Mouse (Mus musculus): ENCODE results near the gene Zbtb24.
A peak's percentile ranks its signal among the peaks of the same experiment; 100 is the strongest.
"Not testable (repeated sequence)": the region's sequence is repeated elsewhere in the genome, so short reads cannot be mapped to it uniquely, and the experiment has no call there.

Zbtb24 gene

DNA sequence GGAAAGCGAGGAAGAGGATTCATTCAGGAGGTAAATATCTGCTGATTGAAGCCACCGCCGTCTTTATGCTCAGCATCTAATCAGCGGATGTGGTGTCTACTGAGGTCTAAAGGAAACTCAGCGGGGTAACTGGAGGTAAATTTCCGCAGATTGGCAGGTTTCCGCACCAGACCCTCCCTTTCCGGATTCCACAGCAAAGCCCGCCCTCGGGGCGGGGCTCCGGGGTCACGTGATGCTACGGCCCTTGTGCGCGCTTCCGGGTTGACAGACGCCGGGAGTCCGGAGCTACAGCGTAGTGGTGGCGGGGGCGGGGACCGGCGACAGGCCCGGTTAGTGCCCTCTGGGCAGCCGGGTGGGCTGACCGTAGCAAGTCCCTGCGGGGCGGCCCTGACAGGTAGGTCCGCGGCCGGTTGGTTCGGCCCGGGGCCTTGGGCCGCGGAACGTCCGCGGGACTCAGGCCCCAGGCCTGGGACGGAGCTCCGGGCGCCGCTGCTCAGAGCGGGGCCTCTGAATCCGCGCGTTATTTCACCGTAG, at the start of gene Zbtb24:
TSS of gene Zbtb24 (plus strand) at position 247 of the 534 bp plus-strand sequence.
- peak; percentile 86 for DNase-seq (ENCODE audit: low spot score)

DNA sequence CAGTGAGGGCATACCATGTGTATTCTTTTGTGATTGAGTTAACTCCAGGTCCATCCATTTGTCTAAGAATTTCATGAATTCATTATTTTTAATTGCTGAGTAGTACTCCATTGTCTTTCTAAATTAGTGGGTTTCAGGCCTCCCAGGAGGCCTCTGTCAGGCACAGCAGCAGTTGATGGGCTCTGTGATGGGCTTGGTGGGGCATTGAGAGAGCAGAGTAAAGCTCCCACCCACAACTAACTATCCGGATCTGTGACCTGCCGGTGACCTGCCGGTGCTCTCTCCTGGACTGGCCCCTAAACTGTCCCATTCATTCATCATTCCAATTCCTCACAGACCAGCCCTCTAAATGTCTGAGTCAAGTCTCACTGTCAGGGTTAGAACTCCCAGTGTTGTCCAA, 49.1 kb upstream of the Zbtb24 start:
- DNase-seq (ENCODE audit: low spot score): no peak

DNA sequence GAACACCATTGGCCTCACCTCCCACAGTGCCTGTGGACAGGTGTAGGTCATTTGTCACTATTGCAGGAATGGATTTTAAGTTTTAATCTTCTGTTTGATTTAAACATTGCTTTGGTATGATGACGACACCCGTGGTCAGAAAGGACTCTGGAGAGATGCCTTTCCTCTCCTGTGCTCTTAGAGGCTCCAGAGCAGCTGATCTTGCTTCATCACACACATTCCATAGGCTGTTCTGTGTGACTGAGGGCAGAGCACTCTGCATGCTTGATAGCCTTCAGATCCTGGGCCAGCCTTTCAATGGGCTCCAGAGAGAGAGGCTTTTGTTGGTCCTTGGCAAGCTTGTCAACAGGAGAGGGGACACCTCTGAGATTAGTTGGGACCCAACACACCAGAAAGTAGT, 46.8 kb upstream of the Zbtb24 start:
- DNase-seq (ENCODE audit: low spot score): no peak

DNA sequence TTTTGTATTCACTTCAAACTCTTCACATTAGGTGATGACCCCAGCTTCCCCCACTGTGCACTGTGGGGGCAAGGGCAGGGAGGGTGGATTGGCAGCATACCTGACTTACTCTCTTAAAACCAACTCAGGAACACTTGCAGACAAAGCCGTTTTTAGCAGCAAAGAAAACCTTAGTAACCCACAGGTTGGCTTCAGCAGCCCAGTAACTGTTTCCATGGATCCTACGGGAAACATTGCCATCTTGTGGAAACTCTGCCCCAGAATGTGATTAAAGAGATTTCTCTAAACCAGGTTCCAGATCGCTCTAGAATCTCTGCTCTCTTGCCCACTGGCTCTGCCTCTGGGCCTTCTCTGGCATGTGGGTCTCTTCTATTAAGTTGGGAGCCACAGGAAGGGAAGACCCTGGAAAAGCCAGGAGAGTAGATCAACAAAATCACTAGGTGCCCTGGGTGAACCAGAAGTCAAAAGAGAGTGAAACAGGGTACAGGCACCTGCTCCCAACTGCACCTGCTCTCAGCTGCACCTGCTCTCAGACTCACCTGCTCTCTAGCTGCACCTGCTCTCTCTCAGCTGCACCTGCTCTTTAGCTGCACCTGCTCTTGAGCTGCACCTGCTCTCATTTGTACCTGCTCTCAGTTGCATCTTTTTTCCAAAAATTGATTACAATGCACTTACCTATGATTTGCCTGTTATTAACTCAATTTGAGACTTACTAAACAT, 46.1 kb upstream of the Zbtb24 start:
- DNase-seq (ENCODE audit: low spot score): no peak

DNA sequence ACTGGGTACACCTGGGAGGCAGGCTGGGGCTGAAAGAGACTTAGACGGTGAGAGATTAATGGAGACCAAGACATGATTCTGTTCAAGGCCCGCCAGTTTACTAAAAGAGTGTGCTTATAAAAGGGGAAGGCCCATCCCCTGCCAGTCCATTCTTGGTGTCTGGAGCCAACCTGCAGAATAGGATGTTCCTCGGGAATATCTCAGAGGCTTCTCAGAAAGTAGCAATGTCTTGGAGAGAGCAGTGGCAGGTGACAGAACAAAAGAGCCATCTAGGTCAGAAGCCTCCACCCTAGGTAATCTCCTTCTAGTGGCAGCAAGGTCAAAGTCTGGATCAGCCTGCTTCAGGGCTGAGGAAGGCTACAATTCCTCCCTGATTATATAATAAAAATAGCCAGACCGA, 40.0 kb upstream of the Zbtb24 start:
- DNase-seq (ENCODE audit: low spot score): not testable (repeated sequence)

DNA sequence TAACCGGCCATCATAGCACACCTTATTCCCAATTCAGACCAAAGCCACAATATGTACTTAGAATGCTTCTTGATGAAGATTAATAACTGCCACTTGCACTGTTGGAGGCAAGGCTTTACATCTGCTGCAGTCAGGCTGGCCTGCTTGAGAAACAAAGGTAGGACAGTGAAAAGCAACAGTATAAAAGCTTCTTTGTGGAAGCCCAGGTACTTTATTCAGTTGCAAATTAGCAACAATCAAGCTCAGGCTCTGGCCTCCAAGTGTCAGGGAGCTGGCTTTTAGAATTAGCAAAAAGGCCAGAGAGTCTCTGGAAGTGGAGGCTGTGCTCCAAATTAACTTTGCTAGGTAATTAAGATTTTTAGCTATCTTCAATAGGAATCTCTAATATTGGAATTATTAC, 39.4 kb upstream of the Zbtb24 start:
- DNase-seq (ENCODE audit: low spot score): not testable (repeated sequence)

DNA sequence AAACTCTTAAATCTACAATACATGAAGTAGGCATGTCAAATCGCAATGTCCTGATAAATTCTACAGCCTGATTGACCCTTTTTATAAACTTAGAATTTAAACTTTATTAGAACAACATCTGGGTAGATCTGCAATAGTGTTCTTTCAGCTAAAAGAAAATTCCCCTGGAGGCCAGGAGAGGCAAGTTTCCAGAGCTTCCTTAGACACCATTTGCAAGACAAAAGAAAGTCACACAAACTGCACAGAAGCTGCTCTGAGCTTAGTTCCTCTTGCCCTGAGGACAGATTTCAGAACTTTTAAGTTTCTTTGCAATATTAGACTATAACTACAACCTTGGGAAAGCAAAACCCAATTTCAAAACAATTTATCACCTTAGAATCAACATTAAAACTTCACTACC, 36.7 kb upstream of the Zbtb24 start:
- DNase-seq (ENCODE audit: low spot score): not testable (repeated sequence)

DNA sequence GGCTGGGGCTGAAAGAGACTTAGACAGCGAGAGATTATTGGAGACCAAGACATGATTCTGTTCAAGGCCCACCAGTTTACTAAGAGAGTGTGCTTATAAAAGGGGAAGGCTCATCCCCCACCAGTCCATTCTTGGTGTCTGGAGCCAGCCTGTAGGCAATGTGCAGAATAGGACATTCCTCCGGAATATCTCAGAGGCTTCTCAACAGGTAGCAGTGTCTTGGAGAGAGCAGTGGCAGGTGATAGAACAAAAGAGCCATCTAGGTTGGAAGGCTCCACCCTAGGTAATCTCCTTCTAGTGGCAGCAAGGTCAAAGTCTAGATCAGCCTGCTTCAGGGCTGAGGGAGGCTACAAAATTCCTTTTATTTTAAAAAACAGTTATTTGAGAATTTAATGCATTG, 34.8 kb upstream of the Zbtb24 start:
- DNase-seq (ENCODE audit: low spot score): not testable (repeated sequence)

DNA sequence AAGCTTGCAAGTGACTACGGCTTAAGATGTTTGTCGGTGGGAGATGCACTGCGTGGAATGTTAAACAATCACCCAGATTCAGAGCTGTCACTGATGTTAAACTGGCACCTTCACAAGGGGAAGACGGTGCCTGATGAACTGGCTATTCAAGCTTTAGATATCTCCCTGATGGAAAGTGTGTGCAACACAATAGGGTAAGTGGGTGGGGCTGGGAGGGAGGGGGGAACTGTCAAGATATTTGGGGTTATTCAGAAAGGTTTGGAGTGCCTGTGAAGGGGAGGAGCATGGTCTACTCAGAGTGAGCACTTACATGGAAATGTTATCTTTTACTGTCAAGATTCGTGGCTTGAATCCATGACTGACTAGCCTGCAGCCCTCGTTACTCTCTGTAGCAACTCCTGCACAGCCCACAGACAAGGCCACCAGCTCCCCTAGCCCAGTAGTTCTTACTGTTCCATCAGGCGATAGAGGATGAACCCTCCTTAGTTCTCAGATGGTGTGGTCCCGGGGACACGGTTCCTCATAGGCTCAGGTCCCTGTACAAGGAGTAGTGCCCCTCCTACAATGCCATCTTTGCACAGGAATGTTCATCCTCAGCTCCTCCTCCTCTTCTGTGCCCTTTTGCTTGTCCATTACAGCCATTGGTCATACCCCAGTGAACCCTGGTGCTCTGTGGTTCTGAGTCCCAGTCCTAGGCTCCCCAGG, 29.5 kb upstream of the Zbtb24 start:
- no peak for DNase-seq (ENCODE audit: low spot score)

DNA sequence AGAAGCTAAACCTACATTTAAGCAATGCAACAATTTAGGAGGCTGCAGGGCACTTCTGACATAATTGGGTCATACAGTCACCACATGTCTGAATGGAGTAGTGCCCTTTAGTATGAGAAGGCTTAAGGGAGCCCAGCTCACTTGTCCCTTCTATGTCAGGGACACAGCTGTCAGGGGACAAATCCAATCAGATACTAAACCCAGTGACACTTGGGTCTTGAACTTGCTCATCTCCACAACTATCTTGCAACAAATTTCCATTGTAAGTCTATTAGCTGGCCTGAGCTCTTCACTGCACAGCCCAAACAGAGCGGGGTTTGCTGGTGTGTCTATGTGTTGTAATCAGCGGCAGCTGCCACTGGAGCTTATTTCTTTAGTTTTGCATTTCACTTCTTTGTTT, 26.5 kb upstream of the Zbtb24 start:
- no peak for DNase-seq (ENCODE audit: low spot score)

DNA sequence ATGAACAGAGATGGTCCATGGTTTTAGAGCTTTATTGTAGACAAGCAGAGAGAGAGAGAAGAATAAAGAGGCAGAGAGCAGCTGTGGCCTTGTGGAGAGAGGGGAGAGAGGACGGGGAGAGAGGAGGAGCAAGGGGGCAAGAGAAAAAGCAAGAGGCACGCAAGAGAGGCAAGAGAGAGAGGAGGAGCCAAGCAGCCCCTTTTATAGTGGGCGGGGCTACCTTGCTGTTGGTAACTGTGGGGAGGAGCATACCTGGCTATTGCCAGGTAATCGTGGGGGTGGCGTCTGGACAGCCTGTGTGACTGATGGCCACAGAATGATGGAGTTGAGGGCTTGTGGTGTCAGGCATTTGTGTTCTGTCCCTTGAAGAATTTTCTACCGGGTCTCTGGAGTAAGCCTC, 23.8 kb upstream of the Zbtb24 start:
- DNase-seq (ENCODE audit: low spot score): no peak

DNA sequence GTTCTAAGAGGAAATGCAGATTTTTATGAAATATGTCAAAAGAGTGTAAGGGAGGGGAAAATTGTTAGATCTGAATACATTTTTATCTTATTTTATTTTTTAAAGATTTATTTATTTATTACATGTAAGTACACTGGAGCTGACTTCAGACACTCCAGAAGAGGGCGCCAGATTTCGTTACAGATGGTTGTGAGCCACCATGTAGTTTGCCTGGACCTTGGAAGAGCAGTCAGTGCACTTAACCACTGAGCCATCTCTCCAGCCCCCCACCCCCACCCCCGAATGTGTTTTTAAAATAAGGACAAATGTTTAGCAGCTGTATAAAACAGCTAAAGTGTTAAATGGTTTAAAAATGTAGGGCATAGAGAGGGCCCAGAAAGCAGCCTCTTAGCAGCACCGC, 15.6 kb upstream of the Zbtb24 start:
- no peak for DNase-seq (ENCODE audit: low spot score)

DNA sequence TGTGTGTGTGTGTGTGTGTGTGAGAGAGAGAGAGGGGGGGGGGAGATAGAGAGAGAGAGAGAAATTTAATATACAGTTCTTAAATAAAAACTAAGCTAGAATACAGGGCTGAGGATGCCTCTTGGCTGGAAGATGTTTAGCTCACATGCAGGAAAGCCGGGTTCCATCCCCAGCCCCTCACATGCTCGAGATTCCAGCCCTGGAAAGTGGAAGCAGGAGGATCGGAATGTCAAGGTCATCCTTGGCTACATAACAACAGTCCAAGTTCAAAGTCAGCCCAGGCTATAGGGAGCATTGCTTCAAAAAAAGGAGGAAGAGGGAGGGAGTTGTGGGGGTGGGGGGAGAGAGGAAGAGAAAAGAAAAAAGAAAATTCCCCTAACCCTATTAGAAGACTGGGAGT, 15.0 kb upstream of the Zbtb24 start:
- no peak for DNase-seq (ENCODE audit: low spot score)

DNA sequence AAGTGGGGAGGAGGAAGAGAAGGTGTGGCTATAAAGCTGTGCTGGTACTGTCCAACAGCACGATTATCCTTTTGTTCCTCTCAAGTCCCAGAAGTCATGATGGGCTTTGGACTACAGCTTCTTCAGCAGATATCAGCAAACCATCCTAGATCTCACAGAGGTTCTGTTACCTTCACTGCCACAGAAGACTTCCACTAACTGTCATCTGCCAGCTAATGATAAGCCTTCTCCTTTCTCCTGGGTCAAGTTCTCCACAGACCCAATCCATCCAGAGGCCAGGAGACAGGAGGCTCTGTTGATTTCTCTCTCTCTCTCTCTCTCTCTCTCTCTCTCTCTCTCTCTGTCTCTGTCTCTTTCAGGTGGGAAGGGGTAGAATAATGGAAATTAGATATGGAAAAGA, 2.0 kb upstream of the Zbtb24 start:
- no peak for DNase-seq (ENCODE audit: low spot score)

DNA sequence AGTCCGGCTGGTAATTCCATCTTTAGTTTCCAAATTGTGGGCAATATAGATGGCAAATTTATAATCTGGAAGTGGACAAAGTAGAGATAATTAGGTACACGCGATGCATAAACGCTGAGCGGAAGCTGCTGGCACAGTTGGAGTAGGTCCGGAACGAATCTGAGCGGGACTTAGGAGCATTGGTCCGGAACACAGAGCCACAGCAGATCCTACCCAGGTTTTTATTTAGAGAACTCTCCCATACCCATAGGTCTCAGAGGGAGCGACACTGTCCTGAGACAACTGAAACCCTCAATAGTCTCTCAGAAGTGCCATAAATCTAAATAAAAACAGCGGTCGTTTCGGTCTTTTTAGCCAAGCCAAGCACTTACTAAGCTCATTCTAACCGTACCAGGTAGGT, 499 bp upstream of the Zbtb24 start:
- no peak for DNase-seq (ENCODE audit: low spot score)

DNA sequence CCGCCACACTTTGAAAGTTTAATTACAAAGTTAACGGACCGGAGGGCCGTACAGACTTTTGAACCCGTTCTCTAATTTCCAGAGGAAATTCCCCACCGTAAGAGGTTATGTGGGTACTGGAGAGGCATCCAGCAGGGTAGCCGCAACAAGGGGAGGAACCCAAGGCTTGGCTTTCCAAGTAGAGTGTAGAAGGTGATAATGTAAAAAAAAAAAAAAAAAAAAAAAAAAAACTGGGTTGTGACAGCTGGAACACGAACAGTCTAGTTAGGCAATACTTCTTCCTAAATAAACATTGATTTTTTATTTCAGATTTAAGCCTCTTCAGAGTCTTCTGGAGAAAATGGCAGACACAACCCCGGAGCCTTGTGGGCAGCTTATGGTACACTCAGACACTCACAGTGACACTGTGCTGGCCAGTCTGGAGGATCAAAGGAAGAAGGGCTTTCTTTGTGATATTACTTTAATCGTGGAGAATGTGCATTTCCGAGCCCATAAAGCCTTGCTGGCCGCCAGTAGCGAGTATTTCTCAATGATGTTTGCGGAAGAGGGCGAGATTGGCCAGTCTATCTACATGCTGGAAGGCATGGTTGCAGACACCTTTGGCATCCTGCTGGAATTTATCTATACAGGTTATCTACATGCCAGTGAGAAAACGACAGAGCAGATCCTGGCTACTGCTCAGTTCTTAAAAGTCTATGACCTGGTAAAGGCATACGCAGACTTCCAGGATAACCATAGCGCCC, 768 bp downstream of the Zbtb24 start:
- DNase-seq (ENCODE audit: low spot score): no peak

DNA sequence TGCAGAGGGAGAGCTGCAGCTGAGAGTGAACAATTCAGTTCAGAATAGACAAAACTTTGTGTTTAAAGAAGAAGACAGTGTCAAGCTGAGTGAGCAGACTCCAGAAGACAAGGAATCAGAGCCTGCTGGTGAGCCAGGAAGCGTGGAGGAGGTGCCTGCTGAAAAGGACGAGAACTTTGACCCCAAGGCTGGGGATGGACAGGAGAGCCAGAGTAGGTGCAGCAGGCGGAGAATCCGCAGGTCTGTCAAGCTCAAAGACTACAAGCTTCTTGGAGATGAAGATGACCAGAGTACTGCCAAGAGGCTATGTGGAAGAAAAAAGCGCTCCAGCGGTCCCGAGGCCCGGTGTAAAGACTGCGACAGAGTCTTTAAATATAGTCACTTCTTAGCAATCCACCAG, 1.5 kb downstream of the Zbtb24 start:
- DNase-seq (ENCODE audit: low spot score): no peak

DNA sequence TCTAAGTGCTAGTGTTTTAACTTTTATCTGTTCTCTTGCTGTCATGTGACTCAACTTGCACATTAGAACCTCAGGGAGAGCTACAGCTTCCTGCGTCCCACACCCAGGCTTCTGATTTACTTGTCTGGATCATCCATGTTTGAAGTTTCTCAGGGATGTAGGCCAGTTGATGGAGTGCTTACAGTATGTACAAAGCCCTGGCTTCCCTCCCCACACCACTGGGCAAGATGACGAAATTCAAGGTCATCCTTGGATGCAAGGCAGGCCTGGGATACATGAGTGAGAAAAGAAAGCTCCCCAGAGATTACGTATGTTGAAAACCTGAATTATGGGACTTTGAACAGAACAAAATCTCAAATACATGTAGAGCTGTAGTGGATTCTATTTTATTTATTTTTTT, 2.6 kb downstream of the Zbtb24 start:
- no peak for DNase-seq (ENCODE audit: low spot score)

DNA sequence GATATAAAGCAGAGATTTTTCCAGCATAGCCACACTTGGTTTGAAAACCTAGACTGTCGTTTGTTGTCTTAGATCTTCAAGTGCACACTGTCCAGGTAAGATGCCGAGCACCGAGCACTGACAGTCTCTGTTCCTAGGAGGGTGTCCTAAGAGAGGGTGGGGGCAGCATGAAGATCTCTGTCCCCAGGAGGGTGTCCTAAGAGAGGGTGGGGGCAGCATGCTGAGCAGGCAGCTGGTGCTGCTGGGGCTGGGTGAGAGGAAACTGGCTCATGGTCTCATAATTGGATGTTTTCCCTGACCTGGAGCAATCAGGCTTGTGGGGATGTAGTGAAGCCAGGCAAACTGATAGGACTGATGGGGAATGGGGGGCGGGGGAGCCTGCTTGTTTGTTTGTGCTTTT, 9.8 kb downstream of the Zbtb24 start:
- DNase-seq (ENCODE audit: low spot score): no peak

DNA sequence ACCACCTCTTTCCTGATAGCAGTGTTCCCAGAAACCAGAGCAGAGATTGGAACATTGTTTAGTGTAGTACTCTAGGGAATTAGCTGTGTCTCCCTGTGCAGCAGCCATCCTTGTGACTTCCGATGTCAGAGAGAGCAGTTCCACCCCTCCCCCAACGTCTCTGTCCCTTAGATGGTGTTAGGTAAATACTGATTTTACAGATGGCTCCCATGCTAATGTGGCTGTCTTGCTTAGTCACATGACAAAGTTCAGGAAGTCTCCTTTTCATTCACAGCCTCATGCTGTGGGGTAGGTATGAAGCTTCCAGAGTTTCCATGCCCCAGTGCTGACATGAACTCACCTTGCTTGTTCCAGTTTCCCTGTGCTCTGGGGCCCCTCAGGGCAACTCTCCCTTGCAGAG, 10.3 kb downstream of the Zbtb24 start:
- no peak for DNase-seq (ENCODE audit: low spot score)

DNA sequence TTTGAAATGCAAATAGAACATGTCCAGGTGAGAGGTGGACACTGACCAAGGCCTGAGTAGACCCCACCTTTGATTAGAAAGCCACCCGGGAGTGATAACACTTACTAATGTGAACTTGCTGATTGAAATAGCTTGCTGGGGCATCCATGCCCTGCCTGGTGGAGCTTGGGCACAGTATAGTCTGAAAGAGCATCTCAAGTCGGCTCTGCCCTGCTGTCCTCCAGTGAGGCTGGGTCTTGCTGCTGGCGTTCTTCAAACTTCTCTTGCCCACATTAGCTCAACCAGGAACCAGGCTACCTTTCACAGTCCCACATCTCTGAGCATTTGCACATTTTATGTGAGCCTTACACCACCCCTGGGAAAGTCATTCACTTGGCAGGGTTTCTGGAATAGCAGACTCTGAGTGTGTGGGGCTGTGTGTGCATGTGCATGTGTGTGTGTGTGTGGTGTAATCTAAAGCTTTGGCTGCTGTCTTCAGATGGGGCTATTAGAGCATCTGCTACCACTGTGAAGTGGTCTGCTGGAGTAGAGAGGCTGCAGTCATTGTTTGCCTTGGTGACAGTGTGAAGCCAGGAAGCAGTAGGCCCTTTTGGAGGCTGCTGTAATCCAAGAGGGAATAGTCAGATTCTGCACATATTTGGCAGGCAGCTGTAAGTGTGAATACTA, 11.0 kb downstream of the Zbtb24 start:
- DNase-seq (ENCODE audit: low spot score): no peak

DNA sequence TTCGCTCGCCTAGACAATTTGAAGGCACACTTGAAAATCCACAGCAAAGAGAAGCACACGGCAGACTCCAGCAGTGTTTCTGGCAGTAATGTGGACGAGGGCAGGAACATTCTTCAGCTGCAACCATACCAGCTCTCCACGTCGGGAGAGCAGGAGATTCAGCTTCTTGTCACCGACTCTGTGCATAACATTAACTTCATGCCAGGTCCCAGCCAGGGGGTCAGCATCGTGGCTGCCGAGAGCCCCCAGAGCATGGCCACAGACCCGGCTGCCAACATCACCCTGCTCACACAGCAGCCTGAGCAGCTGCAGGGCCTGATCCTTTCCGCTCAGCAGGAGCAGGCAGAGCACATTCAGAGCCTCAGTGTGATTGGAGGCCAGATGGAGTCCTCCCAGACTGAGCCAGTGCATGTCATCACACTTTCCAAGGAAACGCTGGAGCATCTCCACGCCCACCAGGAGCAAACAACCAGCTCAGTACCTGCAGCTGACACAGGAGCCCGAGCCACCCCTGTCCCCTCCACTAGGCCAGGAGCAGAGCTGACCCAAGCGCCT, 14.3 kb downstream of the Zbtb24 start:
- DNase-seq (ENCODE audit: low spot score): no peak

Data from ovary, adult 18-20 months (tissue).